Mouse (Mus musculus) MEL (cell line): ENCODE measurements around the gene Hcrt.

Source experiments
- CTCF ChIP-seq, 3 experiments: IDR thresholded peaks in 2 of 3; conservative IDR thresholded peaks in 1 of 3; 2 replicates each; pipeline ENCODE4 v1.5.1; 2011 to 2012; ENCODE audit warnings: low read length in 3 of 3, low read depth in 2 of 3, mild to moderate bottlenecking in 2 of 3, improper control_type of control experiment in 1 of 3, inconsistent platforms in 1 of 3, mixed read lengths in 1 of 3, moderate library complexity in 1 of 3; ENCODE audit not compliant: control insufficient read depth in 1 of 3, insufficient read depth in 1 of 3, poor library complexity in 1 of 3, severe bottlenecking in 1 of 3
- ETS1 ChIP-seq: IDR thresholded peaks from 2 replicates; pipeline ENCODE4 v1.6.1; 2012; ENCODE audit warnings: low read depth, mild to moderate bottlenecking, inconsistent platforms, low read length, improper control_type of control experiment, moderate library complexity
- MAX ChIP-seq: IDR thresholded peaks from 2 replicates; pipeline ENCODE4 v1.6.1; 2011; ENCODE audit warnings: low read length, improper control_type of control experiment
- NRF1 ChIP-seq: IDR thresholded peaks from 2 replicates; pipeline ENCODE4 v1.6.1; 2014; ENCODE audit warnings: low read depth, mild to moderate bottlenecking, inconsistent platforms, low read length, improper control_type of control experiment, moderate library complexity; ENCODE audit not compliant: poor library complexity, insufficient read depth, severe bottlenecking
- POLR2A ChIP-seq, 2 experiments: IDR thresholded peaks; 2 replicates each; pipeline ENCODE4 v1.6.1; 2011 to 2012; ENCODE audit warnings: low read length in 2 of 2, mild to moderate bottlenecking in 2 of 2, control low read depth in 1 of 2, improper control_type of control experiment in 1 of 2, low read depth in 1 of 2, moderate library complexity in 1 of 2; ENCODE audit not compliant: control insufficient read depth in 1 of 2, insufficient read depth in 1 of 2, poor library complexity in 1 of 2
- POLR2AphosphoS5 ChIP-seq: IDR thresholded peaks from 2 replicates; pipeline ENCODE4 v1.6.1; 2012; ENCODE audit warnings: low read depth, borderline replicate concordance, mild to moderate bottlenecking, inconsistent platforms, low read length, moderate library complexity, mixed read lengths
- ZMIZ1 ChIP-seq: IDR thresholded peaks from 2 replicates; pipeline ENCODE4 v1.6.1; 2012; ENCODE audit warnings: low read depth, mild to moderate bottlenecking, inconsistent platforms, low read length, improper control_type of control experiment, moderate library complexity

DNA sequence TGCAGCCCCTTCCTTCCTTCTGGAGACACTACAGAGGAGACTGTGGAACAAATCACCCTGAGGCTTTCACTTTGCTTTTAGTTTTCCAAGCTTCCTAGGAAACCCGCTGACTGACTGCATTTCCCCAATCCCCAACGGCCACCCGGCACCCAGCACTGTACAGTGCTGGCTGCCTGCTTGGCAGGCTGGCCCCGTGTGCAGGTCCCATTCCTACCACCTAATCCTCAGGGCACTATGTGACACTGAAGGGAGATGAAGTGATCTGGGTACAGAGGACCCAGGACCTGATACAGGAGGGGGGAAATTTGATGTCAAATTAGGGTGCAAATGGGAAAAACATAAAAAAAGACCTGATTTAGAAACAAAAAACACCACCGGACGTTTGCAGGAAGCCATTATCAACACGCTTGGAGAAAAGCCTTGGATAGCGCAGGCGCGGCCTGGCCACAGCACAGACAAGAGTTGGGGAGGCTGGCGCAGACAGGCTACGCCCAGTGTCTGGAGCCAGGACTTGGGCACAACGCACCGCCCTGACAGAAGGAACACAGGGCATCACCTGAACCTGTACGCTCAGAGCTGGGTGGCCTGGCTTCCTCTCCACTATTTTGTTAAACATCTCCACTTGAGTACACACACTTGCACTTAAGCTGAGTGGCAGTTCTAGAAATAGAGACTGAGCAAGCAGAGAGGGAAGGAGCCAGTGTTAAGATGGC, 19.2 kb upstream of the Hcrt start:
- no peak for TF ChIP-seq ZMIZ1
- TF ChIP-seq POLR2A (IDR thresholded peaks at IDR 0.05; ENCODE audit: control insufficient read depth in 1 of 2, insufficient read depth in 1 of 2, low read depth in 1 of 2, low read length in 2 of 2, poor library complexity in 1 of 2), result no peak
- no peak for TF ChIP-seq POLR2AphosphoS5
- no peak for TF ChIP-seq NRF1
- no peak for TF ChIP-seq MAX
- TF ChIP-seq CTCF (IDR thresholded peaks at IDR 0.05 in 2 of 3, conservative IDR thresholded peaks at IDR 0.05 in 1 of 3; ENCODE audit: control insufficient read depth in 1 of 3, insufficient read depth in 1 of 3, low read depth in 2 of 3, low read length in 3 of 3, poor library complexity in 1 of 3, severe bottlenecking in 1 of 3), result no peak
- TF ChIP-seq ETS1, result no peak
